Mouse (Mus musculus) kidney, postnatal 14 days (tissue): ENCODE results near the gene 6330409D20Rik.

ENCODE experiments used
- DNase-seq: peaks from one replicate; pipeline ENCODE4 v3.0.0; 2022; ENCODE audit warnings: mixed read lengths

Gene 6330409D20Rik

GRCm38 (mm10) chr2:32756674-32757055, 15.8 kb upstream of the 6330409D20Rik start:
- no peak for DNase-seq

- DNase-seq, result no peak
Measured at GRCm38 (mm10) chr2:32752181-32752580, 11.4 kb upstream of the 6330409D20Rik start.

GRCm38 (mm10) chr2:32751665-32752033, 10.8 kb upstream of the 6330409D20Rik start:
- no peak for DNase-seq

DNA sequence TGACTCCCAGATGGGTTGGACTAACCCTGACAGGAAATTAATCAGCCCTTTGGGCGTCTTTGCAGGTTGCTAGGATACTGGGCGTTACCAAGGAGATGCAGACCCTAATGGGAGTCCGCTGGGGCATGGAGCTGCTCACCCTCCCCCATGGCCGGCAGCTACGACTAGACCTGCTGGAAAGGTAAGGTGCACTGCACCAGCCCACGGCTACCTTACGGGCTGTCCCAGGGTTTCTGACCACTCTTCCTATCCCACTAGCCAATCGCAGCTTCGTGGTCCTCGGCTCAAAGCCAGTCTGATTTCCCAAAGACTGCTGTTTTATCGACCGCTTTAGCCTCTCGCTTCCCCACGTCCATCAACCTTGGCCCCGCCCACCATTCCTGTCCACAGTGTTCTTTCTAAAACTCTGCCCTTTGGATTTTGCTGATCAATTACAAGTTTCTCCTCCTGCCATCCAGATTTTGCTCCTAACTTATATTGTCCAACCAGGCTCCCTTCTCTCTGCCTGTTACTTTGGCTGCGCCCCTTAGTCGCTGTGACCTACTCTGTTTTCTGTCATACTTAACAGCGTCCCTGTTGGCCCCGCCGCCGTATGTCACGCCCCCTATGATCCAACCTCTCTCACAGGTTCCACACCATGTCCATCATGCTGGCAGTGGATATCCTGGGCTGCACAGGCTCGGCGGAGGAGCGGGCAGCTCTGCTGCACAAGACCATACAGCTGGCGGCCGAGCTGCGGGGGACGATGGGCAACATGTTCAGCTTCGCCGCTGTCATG, 10.3 kb upstream of the 6330409D20Rik start:
- peak; percentile 87 for DNase-seq

- no peak for DNase-seq
Measured at GRCm38 (mm10) chr2:32750199-32750598, 9.4 kb upstream of the 6330409D20Rik start.

- no peak for DNase-seq
Measured at GRCm38 (mm10) chr2:32749082-32749481, 8.3 kb upstream of the 6330409D20Rik start.

- DNase-seq, result no peak
Measured at GRCm38 (mm10) chr2:32744272-32744982, 3.6 kb upstream of the 6330409D20Rik start.

DNA sequence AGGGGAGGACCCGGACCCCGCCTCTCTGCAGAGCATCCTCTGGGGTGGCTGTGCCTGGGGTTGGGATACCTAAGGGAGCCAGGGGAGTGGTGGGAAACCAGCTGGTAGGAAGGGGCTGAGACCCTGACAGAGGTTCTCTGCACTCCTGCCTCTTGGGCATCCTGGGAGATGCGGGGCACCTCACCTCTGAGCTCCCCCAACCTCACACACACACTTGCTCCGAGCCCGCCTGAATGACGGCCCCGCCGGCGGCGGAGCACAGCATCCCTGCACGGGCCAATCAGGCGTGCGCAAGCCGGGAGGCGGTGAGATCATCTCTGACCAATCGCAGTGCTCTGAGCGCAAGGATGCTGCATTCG, 1.3 kb upstream of the 6330409D20Rik start:
- no peak for DNase-seq

DNA sequence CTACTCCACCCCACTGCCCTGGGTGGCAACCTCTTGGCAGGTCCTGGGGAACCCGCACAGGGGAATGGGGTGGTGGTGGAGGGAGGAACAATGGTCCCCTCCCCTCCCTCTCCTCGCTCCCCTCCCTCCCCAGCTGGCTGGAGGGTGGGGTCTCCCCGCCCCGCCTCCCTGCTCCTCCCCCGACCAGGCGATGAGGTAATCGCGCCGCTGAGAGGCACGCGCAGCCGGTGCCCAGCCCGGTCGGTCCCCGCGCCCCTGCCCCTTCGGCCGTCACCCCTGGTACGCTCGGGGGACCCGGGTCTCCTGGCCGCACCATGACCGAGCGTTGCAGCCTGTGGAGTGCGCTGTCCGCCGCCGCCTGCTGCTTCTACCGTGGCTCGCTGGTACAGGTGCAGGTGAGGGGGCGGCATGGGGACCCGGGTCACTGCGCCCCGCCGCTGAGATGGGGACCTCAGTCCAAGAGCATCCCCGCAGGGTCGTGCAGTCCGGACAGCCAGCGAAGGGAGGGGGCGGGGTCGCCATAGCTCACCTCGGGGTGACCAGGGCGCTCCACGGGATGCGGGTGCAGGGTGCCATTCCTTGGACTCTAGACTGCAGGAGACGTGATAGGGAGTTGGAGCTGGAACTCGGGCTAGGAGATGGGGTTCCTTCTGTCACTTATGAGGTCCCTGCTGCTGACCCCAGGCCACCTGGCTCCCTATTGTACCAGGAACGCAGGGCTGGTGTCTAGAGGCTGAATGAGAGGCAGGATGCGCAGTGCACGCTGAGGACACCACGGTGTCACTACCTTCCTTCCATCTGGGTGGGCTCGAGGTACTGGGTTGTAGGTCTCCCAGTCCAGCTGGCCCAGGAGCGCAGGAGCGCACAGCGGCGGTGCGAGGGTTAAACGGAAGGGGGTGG, 707 bp upstream of the 6330409D20Rik start:
- no peak for DNase-seq

DNA sequence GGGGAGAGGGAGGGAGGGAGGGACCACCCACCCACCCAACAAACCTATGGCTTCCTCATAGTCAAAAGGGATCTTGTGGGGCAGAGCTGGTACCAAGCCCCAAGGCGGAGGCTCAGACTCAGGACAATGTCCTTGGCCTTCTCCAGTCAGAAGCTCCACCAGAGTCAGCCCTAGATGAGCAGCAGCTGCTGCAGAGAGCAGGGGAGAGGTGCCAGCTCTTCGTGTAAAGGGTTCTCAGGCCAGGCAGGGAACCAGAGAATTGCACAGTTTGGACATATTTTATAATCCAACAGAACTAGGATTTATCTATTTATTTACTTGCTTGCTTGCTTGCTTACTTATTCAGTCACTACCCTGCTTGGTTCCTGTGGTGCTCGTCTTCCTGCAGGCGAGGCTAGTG, 1.5 kb downstream of the 6330409D20Rik start:
- DNase-seq, result no peak

GRCm38 (mm10) chr2:32737008-32737407, 3.8 kb downstream of the 6330409D20Rik start:
- no peak for DNase-seq

- DNase-seq, result peak; percentile 59
Measured at GRCm38 (mm10) chr2:32736306-32736829, 4.4 kb downstream of the 6330409D20Rik start.

GRCm38 (mm10) chr2:32734933-32735332, 5.9 kb downstream of the 6330409D20Rik start:
- peak; percentile 85 for DNase-seq

GRCm38 (mm10) chr2:32734480-32734879, 6.3 kb downstream of the 6330409D20Rik start:
- DNase-seq, result peak; percentile 61

- DNase-seq, result no peak
Measured at GRCm38 (mm10) chr2:32732695-32733094, 8.1 kb downstream of the 6330409D20Rik start.

DNA sequence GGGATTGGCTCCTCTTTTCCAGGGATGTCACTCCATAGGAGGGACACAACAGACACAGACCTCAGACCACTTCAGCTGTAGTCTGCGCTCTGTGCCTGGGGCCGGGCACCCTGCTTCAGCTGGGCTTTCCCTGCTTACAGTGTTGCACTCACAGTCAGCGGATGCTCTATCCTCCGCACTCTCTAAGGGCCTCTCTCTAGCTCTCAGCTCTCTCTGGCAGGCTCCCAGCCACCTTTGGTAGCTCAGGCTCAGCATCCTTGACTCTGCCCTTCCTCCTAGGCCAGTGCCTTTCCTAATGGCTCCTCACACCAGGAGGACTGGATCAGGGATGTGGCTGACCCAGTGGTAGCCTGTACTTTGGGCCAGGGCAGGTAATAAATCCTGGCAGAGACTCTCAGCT, 8.9 kb downstream of the 6330409D20Rik start:
- no peak for DNase-seq

DNA sequence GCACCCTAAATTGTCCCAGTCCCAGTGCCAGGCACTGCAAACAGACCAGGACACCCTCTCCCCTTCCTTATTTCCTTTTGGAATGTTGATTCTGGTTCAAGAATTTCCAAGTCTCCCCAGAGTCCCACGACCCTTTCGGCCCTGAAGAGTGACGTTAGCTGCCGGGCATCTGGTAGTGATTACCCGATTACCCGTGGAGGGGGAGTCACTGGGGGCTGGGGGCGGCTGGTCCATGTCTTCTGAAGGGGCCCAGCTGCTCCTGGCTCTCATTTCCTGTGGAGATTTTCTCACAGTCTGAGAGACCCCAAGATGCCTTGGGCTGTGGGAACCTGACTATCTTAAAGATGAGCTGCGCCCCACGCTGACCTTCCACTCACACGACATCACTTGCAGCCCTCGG, 10.0 kb downstream of the 6330409D20Rik start:
- DNase-seq, result peak; percentile 69

GRCm38 (mm10) chr2:32729547-32729946, 11.3 kb downstream of the 6330409D20Rik start:
- DNase-seq, result no peak

DNA sequence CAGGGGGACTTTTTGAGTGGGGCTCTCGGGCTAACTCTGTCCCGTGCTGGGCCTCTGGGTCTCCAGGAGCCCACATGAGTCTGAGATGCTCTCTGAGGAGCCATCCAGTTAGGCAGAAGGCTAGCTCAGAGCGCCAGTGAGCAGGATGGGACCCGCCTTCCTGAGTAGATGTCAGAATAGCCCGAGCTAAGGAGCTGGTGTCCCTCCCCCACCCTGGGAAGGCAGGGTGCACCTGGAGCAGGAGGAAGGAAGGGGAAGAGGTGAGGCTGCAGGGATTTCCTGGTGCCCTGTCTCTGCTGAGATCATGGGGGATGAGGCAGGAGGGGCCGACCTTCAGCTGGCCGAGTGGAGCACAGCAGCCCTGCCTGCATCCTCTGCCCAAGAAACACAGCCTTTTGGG, 12.4 kb downstream of the 6330409D20Rik start:
- DNase-seq, result peak; percentile 87

GRCm38 (mm10) chr2:32727435-32727834, 13.4 kb downstream of the 6330409D20Rik start:
- DNase-seq, result peak; percentile 97

GRCm38 (mm10) chr2:32724832-32725790, 15.7 kb downstream of the 6330409D20Rik start:
- peak; percentile 78 for DNase-seq

DNA sequence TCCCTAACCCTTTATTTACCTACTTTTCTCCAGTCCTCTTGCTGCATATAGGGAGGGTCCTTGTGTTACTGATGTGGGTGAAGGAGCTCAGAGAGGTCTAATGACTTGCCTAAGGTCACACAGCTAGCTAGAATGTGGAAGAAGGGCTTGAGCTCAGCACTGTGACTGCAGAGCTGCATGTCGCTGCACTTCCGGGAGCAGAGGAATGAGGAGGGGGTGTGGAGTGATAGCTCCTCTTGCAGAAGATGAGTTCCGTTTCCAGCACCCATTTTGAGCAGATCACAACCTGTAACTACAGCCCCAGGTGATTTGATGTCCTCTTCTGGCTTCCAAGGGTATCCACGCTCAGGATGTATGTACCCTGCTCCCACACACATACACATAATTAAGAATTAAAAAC, 16.7 kb downstream of the 6330409D20Rik start:
- DNase-seq, result no peak
